Mouse (Mus musculus): ENCODE measurements at regions not wholly inside any gene's neighbourhood (a gene's known extent, or its start where the extent isn't known, plus 50 kb on each side); places are given as distances from the start of the nearest gene placed in this dataset.

DNA sequence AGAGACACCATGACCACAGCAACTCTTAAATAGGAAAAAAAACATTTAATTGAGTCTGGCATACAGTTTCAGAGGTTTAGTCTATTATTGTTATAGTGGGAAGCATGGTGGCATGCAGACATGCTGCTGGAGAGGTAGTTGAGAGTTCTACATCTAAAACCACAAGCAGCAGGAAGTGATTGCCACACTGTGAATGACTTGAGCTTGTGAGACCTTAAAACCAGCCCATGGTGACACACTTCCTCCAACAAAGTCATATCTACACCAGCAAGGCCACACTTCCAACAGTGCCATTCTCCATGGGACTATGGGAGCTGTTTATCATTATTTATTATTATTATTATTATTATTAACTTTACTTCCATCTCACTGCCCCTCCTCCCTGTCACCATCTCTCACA, 67.3 kb downstream of the Ptgs2 start:
- TF ChIP-seq CTCF (IDR thresholded peaks at IDR 0.05; ENCODE audit: low read depth) (no peak), EP300 (IDR thresholded peaks at IDR 0.05; ENCODE audit: low read depth) (no peak)

All from liver, postnatal 0 days (tissue).